Mouse (Mus musculus) thymus, adult 2 months (tissue): ENCODE data around the gene Dclk1.

Experiments used
- CTCF ChIP-seq: fragments of 200-500 bp; IDR thresholded peaks from 2 replicates; pipeline ENCODE4 v1.5.1; 2012; ENCODE audit warnings: mild to moderate bottlenecking, control low read depth, low read length, moderate library complexity, borderline replicate concordance; ENCODE audit not compliant: control insufficient read depth, poor library complexity, insufficient read depth; ENCODE audit errors: extremely low read depth
- POLR2A ChIP-seq: fragments of 200-500 bp; IDR thresholded peaks from 2 replicates; pipeline ENCODE4 v1.6.1; 2012; ENCODE audit warnings: mild to moderate bottlenecking, low read length, control low read depth, moderate library complexity; ENCODE audit not compliant: control insufficient read depth, poor library complexity, insufficient read depth; ENCODE audit errors: extremely low read depth

DNA sequence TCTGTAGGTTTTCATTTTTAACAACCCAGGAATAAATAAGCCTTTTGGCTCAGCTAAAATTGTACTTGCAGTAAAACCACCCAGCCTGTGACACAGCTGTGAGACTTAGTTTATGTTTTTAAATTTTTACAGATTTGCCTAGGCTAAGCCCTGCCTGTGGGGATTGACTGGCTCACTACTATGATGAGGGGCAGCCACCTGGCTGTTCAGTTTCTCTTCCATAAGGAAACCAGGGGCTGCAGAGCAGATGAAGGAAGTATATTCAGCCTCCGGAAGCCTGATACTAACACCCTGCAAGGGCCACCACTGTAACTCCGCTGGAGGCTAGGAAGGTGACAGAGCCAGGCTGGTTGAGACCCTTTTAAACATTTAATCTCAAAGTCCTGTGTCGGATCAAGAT lies 284.3 kb downstream of the Dclk1 start:
- no peak for TF ChIP-seq CTCF
- no peak for TF ChIP-seq POLR2A
